Mouse (Mus musculus) lung, postnatal 25 days (tissue): ENCODE measurements around the gene Pde4d.
A peak's percentile ranks its signal among the peaks of the same experiment; 100 is the strongest.

Experiments used
- DNase-seq: peaks from one replicate; pipeline ENCODE4 v3.0.0; 2022; ENCODE audit warnings: low spot score

The Pde4d gene

DNA sequence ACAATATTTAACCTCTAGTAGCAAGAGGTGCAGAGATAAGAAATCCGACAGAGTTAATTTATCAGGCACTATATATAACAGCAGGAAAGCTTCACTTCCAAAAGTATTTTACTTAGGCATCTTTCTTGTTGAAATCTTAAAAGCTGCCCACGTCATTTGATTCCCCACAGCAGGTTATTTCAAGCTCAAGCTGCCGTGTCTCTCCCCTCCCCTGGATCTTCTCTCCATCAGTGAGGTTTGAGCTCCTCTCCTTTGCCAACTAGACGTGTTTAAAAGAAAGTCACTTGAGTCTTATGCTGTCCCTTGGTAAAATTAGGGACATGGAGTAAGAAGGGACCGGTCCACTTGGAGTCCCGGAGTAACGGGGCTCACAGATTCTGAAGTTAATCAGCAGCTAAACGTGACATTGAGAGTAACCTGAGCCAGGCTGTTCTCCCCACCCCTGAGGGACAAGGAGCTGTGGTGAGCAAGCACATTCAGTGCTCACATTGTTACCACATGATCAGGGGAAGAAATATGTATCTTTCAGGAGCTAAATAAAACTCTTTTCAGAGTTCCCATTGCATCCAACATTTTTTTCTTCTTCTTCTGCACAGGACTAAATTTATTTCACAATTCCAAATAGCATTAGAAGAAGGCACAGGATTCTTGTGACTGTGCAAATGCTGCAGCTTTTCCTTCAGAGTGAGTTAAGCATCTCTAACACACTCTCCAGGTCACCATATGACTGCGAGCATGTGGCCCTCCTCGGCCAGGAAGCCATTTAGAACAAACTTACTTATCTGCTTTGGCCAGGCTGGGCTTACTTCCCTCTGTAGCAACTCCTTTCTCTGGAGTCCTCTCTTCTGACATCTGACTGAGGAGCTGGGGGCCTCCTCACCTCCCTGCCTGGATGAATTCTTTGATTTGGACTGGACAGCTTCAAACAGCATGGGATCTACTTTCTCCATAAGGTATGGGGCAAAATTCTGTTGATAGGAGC lies at the start of gene Pde4d:
TSS of gene Pde4d (plus strand) at position 833 of the 982 bp plus-strand sequence.
- peak; percentile 31 for DNase-seq

DNA sequence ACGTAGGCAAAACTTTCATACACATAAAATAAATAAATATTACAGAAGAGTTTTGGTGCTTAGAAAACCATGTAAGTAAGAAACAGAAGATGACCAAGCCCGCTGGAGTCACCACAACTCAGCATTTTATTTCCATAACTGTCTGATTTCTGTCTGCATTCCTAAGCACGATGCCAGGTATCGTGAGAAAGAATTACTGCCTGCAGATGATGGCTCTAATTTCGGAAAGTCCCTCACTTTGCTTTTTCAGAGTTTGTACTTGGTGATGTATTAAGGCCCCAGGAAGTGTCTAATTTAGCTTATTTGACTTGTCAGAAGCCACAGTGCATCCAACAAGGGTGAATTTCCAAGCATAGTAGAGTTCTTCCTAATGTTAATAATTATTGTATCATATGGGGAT lies 46.6 kb upstream of the Pde4d start:
- no peak for DNase-seq

DNA sequence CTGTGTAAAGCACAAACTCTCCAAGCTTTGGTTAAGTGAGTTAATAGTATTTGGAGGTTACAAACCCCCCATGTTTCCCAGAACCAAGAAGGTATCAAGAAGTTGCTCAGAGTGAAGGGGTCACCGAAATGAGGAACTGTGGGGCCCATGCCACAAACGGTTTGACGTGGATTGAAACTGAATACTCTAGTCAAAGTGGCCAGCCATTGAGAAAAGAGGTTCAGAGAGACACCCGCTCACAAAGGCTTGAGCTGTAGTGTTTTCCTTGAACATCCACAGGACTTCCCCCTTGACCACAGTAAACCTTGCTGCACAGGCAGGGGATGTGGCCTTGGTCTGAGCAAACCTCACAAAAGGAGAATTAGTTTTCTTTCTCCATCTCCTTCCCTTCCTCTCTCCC lies 45.4 kb upstream of the Pde4d start:
- no peak for DNase-seq

DNA sequence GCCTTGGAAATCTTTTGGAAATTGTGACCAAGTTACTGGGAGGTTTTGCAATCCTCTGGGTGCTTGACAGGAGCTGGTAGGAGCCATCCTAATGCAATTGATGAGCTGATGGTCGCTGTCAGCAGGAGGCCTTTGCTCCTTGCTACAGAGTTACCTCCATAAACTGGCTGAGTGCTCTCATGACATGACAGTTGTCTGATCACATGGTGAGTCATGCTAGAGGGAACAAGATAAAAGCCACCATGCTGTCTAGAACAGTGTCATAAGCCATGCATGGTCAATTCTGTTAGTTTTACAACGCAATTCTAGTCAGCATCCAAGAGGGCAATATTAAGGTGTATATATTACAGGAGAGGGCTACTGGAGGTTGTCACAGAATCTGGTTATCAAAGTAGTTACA lies 34.3 kb upstream of the Pde4d start:
- DNase-seq, result no peak

DNA sequence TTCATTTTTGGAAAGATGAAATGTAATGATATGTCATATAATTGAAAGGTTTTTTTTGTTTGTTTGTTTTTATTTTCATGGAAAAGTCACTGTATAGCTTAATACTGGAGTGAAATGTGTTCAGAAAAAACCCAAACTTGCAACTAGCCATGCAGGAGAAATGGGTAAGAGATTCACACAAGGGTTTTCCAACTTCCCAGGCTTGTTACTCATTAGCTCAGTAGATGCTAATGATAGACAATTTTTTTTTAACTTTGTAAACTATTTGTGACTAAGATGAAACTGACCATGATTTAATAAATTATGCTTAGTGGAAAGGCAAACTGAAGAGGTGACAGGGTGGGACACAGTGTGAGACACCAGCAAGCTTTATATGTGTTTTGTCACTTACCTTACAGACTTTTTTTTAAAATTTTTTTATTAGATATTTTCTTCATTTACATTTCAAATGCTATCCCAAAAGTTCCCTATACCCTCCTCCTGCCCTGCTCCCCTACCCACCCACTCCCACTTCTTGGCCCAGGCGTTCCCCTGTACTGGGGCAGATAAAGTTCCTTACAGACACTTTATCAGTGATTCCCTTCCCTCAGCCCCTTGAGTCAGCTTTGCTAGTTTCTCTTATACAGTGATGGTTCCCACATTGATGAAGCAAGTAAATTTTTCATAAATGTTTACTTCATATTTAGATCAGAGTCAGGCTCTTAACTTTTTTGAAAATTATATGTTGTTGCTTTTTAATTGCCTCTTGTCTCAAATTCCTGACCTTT lies 30.8 kb upstream of the Pde4d start:
- DNase-seq, result no peak

DNA sequence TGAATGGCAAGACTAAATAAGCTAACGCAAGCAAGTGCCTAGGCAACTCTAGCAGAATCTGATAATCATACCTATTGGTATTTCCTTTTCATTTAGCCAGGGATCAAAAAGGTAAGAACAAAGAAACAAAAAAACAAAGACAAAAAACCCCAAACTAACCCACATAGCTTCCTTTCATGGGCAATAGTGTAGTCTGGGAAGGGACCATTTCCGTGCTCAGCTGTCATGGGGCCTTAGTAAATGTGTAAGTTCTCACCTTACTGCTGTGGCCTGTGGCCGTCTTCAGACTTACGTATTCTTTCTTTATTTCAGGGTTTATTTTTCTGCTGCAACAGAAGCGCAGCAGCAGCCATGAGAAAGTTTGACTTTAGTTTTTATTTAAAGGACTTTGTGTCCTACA lies 23.4 kb upstream of the Pde4d start:
- DNase-seq, result no peak

DNA sequence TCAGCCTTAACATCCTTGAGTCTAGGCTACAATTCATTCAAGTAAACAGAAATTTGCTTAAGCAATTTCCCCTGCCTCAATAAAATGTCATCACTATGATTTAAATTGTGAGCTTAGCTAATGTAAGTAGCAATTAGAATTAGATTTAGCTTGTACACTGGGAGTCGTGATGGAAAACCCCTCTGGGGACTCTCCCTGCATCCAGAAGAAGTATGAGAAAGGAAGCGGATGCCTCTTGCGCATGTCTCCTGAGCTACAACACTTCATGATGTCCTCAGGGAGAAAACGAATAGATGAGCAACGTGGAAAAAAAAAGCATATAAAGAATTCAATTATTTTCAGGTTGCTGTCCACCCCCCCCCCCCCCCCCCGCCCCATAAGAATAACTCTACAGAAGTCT lies 20.9 kb upstream of the Pde4d start:
- DNase-seq, result no peak

DNA sequence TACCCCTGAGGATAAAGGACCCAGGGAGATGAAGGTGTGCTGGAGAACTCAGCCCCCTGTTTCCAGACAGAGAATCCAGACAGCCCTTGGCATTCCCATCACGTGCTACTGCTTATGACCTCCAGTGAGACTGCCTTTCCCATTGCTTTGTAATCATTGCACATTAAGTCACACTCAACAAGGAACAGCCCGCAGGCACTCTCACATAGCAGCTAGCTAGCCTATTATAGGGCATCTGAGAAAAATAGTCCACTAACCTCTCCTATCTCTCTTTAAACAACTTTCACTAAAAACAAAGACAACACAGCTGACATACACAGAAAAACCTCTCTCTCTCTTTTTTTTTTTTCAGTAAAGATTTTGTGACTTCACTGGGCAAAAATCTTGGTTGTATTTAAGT lies 20.1 kb upstream of the Pde4d start:
- no peak for DNase-seq

DNA sequence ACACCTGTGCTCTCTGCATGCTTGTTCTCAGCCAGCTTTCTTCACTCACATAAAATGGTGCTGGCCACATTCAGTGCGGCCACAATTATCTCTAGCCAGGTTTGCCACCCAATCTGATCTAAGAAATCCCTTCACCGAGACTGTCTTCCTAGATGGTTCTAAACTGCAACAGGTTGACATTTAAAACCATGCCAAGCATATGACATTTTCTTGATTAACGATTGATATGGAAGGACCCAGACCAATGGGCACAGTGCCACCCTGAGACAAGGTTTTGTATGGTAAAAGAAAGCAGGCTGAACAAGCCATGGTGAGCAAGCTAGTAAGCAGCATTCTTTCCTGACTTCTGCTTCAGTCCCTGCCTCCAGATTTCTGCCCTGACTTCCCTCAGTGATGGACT lies 18.0 kb upstream of the Pde4d start:
- DNase-seq, result no peak

DNA sequence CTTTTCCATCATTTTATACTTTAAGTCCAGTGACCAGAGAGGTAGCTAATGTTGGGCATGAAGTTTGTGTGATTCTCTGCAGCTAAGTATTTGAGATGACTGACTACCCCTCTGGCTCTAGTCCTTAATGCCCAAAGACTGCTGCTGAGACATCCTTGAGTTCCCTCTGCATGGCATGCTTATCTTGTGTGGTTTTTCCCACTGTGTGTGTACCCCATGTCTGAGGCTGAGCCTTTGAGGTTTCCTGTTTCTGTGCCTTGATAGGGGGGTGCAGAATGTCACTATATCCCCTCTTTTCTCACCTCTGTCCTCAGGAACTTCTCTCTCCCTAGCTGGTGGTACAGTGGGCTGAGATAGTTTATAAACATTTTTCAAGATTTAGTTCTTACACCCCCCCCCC lies 14.1 kb upstream of the Pde4d start:
- DNase-seq, result no peak

DNA sequence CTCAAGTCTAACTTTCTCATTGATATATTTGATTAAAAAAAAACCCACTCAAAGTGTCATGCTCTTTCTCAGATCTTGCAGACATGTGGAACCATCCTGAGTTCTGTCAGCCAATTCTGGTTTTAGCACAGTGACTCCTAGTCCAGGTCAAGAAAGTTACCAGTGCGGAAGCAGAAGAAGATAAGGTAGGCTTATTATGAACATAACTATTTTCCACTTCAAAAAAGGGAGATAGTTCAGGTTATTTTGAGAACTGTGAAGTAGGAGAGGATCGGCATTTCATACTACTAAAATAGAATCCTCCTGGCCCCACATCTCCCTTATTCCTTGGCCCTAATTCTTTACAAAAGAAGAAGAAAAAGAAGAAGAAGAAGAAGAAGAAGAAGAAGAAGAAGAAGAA lies 12.3 kb upstream of the Pde4d start:
- no peak for DNase-seq

DNA sequence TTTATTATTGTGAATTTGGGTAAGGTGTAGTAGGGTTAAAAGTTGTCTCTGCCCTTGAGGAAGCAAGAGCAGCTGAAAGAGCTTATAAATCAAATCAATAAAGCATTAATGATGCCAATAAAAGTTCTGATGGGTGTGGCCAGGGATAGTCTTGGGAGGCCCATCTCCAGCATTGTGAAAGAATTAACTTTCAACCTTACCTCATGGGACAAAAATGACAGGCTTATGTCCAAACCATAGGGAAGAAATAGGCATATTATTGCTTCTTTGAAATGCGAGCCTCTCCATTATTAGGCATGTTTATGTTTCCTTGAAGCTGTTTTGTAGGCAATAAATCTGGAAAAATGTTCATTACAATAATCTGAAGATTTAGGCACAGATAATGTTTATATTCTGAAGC lies 10.7 kb upstream of the Pde4d start:
- no peak for DNase-seq

DNA sequence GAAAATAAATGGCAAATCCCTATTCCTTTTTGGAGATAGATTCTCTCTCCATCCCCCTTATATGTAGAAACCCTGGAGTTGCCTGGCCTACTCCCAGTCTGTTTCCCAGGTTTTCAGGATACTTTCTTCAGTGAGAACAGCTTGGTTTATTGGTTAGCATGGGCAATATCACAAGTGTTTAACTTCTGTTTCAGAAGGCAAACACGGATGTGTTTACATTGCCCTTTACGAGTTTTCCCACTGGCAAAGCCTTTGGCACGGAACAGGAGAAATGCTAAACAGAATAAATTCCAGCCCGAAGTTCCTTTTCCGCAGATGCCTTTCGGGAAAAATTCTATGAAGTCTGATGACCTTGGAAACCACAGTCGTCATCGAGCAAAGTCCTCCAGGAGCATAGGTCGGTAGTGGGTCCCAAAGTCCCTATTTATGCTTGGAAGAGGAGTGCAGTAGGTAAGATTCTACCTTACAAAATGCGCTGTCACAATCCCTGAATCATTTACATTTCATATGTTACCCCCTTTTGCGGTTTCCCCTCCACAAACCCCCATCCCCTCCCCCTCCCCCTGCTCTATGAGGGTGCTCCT lies 1.3 kb upstream of the Pde4d start:
- peak; percentile 36 for DNase-seq

DNA sequence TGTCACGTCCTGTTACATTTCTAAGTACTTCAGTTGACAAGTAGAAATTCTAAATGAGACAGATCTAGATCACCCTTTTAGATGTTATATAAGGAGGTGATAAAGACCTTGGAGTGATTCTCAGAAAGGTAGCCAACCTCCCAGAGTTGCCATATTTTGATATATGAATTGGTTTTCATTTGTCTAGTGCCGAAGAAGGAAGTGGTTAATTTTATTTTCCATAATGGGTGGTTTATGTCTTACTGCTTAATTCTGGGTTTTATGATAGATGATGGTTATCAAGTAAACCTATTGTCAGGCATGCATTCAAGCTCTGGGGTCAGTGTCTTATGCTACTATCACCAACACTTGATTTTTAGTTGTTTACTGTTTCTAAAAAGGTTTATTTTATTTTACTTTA lies 1.4 kb downstream of the Pde4d start:
- DNase-seq, result no peak

DNA sequence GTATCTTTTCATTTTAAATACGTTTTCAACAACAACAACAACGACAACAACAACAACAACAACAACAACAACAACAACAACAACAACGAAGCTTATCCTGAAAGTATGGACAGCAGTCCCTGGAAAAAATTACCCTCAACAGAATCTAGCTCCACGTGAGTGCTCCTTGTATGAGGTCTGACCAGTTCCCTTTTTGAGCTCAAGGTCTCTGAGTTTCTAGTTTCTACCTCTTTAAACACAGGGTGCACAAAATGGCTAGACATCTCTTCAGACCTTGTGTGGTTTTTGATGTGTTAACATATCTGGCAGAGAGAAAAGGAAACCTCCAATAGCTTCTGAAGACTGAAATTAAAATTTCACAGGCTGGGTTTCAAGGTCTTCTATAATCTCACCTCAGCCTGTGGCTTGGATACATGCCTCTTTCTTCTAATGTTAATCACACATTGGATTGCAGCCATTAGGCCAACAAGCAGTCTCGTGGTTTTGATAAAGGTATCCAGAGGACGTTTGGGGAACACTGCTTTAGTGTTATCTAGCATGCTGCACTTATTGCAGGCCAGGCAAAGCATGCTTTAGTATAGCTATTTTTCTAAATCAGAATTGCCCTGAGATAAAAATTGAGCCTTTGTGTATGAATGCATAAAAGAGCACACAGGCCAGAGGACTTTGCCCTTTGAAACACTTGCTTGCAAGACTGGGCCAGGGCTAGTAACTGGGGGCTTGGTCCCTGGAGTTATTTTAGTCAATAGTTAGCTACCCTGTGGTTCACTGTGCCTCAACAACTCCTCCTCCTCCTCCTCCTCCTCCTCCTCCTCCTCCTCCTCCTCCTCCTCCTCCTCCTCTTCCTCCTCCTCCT lies 3.5 kb downstream of the Pde4d start:
- DNase-seq, result peak; percentile 4

DNA sequence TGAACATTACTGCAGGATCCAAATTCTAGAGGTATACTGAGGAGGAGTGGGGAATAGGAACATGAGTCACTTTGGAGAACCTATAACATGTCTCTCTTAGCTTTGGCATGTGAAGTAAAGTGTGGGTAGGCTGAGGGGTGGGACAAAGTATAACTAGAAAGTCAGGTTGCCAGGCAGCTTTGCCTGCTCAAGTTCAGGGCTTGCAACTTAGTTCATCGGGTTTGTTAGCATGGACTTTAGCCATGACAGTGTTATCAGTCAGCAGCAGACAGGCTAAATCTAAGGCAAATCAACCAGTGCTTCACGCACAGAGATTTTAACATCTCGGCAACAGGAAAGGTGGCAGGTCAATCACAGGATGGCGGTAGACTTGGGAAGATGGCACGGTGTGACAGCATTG lies 12.8 kb downstream of the Pde4d start:
- DNase-seq, result no peak

DNA sequence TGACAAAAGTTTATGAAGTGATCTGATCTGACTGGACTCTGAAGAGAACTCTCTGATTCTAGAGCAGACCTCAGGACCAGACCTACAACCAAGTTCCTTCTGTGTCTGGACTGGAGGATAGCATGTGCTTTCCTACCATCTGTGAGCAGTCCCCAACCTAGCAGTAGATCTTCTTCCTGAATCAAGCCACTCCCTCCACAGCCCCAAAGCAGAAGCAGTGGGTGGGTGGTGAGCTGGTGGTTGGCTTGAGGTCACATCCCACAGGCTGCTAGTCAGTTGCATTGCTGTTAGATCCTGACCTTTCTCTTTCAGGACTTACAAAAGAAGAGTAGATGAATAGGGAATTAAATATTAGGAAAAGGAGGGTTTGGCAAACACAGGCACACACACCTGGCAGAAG lies 16.0 kb downstream of the Pde4d start:
- DNase-seq, result no peak

DNA sequence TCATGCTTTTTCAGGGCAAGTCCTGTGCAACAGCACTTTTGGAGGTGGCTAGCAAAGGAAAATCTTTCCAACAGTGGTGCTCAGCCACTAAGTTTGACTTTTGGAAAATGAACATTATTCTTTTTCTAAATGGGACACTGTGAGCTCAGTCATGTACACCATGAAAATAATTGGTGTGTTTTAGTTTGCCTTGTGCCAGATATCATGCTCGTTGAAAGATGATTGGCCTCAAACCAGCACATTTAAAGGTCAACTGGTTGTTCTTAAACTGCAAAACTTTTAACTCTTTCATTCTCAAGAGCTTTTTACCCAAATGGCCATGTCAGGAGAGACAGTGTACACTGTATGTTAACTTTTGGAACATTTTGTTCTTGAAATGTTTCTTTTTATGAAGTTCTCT lies 17.3 kb downstream of the Pde4d start:
- DNase-seq, result no peak

DNA sequence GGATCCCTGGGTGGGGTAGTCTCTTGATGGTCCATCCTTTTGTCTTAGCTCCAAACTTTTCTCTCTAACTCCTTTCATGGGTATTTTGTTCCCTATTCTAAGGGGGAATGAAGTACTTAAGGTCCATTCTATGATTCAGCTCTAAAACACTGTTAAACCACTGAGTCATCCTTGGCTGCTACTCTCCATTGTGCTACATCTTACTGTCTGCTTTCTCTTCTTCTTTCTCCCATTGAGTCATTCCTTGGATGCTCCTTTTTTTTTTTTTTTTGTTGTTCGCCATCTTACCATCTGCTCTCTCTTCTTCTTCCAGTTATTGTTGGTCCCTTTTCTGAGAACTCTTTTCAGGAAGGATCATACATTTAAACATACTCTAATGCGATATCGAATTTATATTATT lies 30.7 kb downstream of the Pde4d start:
- no peak for DNase-seq

DNA sequence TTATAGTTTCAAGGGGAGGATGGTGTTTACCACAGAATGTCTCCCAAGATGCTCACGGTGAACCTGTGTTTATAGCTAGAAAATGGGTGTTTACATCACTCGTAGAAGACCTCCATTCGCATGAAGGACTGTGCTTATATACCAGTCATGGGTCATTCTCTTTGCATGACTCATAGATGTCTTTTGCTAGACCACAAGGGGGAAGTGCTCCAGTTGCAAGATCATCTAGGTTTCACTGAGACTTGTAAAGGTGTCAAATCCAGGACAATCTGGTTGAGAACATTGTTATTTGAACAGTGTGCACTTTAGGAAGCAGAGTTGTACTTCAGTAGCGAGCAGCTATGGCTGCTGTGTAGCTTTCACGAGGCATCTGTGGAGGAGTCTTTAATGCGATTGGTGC lies 35.3 kb downstream of the Pde4d start:
- DNase-seq, result no peak

DNA sequence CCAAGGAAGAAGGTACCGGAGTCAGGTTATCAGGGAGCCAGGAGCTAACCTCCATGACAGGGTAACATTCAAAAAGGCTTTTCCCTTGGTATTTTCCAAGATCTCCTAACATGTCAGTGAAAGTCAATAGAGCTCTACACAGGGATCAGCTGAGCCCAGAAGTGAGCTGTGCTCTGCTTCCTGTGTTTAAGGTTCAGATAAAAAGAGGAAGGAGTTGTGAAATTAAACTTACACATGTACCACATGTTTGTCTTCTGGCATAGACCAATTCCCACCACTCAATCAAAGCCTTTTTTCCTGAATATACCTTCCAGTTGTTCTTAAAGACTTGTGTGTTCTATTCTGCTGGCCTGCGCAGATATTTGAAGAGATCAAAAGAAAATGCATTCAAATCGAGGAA lies 37.3 kb downstream of the Pde4d start:
- DNase-seq, result no peak

DNA sequence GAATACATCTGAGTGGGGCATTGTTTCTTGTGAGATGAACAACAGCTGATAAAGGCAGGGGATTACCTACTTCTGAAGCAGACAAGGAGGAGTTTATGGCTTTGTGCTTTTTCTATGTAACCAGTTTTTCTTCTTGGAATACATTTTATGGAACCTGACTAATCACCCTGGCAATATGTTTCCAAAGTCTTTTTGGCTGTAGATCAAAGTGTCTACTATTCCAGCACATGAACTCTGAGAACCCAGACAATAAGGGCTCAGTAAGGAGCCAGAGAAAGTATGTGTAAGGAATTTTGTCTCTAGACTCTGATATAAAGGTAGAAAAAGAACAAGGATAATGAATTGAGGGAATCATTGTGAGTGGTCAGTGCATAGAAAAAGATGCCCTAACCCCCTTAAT lies 40.1 kb downstream of the Pde4d start:
- DNase-seq, result no peak
